Mouse (Mus musculus) heart, postnatal 0 days (tissue): ENCODE measurements around the gene Rbm15.

Experiments
- CTCF ChIP-seq: IDR thresholded peaks from 2 replicates; pipeline ENCODE4 v1.5.1; 2016; ENCODE audit warnings: antibody characterized with exemption, control low read depth, low read depth
- EP300 ChIP-seq: IDR thresholded peaks from 2 replicates; pipeline ENCODE4 v1.6.1; 2016; ENCODE audit warnings: antibody characterized with exemption, low read depth

DNA sequence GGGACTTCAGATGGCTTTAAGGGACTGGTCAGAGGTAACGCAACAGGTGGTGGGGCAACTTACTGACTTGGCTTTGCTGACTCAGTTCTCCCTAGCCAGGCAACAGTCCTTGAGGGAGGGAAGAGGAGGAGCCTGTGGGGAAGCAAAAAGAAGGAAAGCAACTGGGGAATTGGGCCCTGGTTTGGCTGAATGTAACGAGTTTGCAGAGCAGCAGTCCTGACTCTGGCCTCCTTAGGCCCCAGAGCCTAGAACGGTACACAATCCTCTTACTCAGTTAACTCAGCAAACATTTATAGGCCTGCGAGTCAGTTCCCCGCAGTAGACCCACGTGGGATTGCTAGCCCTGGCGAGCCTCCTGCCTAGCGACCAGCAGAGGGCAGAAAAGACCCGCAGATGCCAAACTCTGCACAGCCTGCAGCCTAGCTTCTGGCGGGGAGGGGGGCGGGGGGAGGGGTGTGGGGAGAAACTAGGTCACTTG is 23.5 kb upstream of the Rbm15 start:
- TF ChIP-seq EP300 (no peak), CTCF (peak; percentile 74)
